Mouse (Mus musculus) frontal cortex, adult (tissue): ENCODE results near the gene Tlr5.

ENCODE experiments used
- ATAC-seq: cut with Nextera tagmentation; 2 replicates; pipeline ENCODE4 v1.9.2; 2017; ENCODE audit warnings: mild to moderate bottlenecking, moderate library complexity, mixed read lengths; ENCODE audit not compliant: low TSS enrichment

The Tlr5 gene

GRCm38 (mm10) chr1:182954287-182955046 is at the start of gene Tlr5:
Tlr5 (plus strand) TSS chr1:182954788.
- no peak for ATAC-seq

DNA sequence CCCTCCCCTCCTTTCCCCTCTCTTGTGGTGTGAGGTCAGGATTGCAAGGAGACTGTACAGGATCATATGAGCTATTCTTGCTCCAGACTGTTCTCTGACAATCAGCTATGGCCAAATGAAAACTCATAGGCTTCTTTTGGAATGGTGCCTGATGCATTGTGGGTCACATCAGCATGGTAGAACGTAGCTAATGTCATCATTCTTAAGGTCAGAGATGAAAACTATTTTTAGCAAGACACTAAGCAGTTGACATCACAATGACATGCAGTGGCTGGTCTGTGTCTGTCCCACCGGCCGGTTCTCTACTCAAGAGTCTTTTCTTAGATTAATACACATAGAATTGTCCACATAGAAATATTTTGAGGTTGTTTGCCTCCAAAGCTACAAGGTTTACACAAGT is 48.9 kb upstream of the Tlr5 start:
- ATAC-seq: no peak

DNA sequence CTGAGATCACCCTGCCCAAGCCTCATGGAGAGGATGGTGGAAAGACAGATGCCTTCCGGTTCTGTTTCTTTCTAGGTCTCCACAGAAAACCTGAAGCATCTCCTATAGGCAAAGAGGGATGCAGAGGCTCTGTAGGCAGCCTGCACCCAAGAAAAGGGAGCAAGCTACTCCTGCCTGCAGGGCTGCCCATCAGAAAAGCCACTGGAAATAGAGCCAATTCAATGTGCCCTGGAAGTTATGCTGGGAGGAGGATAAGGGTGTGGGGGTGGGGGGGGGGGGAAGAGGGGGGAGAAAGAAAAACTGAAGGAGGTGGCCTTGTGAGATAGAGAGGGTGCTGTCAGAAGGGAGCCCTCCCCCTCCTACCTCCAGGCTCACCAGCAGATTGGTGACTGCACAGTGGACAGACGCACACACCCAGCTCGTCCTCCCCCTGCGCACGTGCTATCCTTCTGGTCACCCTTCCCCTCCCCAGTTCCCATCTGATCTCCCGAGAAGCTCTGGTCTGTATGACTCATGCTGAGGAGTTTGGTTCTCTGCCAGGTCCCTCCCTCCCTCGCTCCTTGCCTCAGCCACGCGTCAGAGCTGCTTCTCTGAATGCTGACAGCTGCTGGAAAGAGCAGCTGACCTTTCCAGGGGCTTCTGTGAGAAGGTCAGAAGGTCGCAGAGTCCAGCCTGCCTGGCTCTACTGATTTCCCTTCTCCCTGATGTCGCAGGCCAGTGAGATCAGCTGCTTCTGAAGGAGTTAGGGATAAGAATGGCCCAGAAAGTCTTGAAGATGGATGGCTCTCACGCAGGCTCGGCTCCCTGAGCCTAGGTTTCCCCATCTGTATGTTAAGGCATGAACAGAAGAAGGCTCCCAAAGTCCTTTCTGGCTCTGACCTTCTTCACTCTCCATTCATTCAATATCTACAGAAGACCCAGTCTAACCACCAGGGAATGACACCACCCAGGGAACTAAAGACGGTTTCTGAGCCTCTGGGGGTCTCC is 46.2 kb upstream of the Tlr5 start:
- peak; percentile 86 for ATAC-seq

- 0 out of 2 replicates have a peak, but pooled peaks have one; percentile 2 for ATAC-seq
Measured at GRCm38 (mm10) chr1:182909066-182909465, 45.5 kb upstream of the Tlr5 start.

DNA sequence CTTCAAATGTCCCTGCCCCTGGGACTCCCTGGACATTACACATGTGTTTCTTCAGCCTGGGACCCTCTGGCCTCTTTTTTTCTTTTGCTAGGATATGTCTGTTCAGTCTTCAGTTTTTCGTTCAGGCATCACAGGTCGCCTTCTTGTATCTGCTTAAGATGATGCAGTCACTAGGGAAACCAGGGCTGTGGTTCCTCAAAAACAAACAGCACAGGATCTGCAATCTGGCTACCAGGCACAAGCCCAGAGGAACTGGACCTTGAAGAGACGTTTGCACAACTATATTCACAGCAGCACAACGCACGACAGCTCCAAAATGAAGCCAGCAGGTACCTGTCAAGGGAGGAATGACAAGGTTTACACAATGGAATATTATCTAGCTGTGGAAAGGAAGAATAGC is 45.0 kb upstream of the Tlr5 start:
- no peak for ATAC-seq

- ATAC-seq: no peak
Measured at GRCm38 (mm10) chr1:182912591-182912990, 42.0 kb upstream of the Tlr5 start.

- no peak for ATAC-seq
Measured at GRCm38 (mm10) chr1:182914121-182914908, 40.3 kb upstream of the Tlr5 start.

DNA sequence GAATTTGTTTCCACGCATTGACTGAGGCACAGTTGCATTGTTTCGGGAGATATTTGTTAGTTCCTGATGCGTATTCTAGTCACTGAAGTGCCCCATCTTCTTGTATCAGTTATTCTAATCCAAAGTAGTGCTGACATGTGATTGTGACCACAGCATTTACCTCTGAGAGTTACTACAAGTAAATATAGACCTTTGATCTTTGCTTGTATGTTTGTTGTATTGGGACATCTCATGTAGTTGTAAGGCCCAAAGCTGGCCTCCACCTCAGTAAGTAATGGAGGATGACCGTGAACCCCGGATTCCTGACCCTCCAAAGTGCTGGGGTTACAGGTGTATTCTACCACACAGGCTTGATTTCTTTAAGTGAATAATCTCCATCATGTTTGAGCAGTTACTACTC is 38.4 kb upstream of the Tlr5 start:
- ATAC-seq: no peak

GRCm38 (mm10) chr1:182918718-182919346 is 35.8 kb upstream of the Tlr5 start:
- no peak for ATAC-seq

DNA sequence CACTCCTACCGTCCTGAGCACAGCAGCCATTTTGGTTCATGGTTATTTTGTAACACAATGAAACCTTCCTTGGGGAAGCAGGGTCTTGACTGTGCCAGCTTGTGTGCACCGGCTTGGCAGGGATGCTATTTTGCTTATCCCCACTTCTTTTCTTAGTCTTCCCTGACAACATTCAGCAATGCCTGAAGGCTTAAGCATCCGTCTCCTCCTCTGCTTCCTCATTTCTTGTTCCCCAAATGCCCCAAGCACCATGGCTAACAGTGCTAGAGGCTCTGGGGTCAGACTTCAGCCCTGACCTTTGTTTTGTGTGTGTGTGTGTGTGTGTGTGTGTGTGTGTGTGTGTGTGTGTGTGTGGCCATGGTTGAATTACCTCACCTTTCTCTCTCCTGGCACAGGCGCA is 31.8 kb upstream of the Tlr5 start:
- no peak for ATAC-seq

- no peak for ATAC-seq
Measured at GRCm38 (mm10) chr1:182926465-182926864, 28.1 kb upstream of the Tlr5 start.

- ATAC-seq: peak; percentile 67; the same call in 1 of the 2 replicates
Measured at GRCm38 (mm10) chr1:182927878-182928851, 26.4 kb upstream of the Tlr5 start.

GRCm38 (mm10) chr1:182935469-182935868 is 19.1 kb upstream of the Tlr5 start:
- no peak for ATAC-seq

- ATAC-seq: no peak
Measured at GRCm38 (mm10) chr1:182937486-182938120, 17.0 kb upstream of the Tlr5 start.

DNA sequence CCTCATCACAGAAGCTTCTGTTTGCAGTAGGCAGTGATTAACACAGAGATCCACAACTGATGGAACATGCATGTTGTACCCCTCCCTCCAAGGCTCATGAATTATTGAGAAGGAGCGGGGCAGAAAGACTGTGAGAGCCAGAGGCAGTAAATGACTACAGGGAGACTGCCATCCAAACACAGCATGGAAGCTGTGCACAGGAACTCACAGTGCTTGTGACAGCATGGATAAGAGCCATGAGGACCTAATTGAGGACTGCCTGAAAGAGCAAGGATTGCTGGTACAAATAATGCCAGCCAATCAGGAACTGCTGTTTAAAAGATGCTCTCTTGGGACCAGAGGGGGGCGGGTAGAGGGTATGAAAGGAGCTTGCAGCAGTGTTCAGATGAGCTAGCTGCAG is 12.7 kb upstream of the Tlr5 start:
- no peak for ATAC-seq

DNA sequence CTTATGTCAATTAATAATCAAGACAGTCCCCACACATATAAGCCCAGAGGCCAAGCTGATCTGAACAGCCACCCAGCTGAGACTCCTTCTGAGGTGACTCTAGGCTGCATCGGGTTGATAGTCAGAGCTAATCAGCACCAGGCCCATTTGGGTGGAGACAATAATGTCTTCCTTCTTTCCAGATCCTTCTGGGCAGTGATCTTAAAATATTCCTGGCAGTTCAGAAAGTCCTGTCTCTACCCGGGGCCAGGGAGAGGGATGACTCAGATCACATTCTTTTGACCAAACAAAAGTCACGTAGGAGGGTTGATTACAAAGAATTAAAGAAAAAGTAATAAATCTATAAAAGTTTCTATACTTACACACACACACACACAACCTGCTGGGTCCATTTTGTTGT is 10.7 kb upstream of the Tlr5 start:
- no peak for ATAC-seq

DNA sequence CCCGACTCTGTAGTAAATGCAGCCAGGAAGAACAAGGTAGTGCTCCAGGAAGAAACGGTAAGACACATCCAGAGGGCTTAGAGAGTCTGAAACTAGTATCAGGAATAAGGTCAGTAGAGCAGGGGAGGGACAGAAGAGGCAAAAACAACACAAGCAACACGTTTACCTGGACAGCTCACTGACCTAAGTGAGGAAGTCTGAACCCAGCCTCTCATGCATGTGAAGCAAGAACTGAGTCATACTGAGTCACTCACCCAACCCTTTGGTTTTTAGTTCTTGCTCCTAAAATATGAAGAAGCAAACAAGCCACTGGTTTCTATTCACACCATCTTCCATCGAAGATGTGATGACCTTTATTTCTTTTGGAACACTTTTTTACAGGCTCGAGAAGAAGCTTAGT is 9.9 kb upstream of the Tlr5 start:
- no peak for ATAC-seq

- ATAC-seq: no peak
Measured at GRCm38 (mm10) chr1:182945561-182945960, 9.0 kb upstream of the Tlr5 start.

- peak; percentile 99 for ATAC-seq
Measured at GRCm38 (mm10) chr1:182951298-182951697, 3.3 kb upstream of the Tlr5 start.

DNA sequence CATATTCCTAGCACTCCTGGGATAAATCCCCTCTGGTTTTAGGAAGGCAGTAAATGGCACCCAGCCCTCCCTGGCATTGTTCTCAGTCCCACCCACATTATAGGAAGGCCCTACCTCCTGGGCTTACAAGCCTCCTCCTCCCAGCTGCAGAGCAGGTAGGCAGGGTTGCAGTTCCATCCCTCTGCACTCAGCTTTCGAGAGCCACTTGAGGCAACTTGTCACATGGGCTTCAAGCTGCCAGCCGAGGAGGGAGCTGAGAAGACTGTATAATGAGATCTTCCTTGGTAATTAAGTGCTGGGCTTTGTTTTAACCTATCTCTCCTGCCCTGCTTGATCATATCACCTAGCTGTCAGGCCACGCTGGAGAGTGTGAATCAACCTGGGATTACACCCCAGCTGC is 1.4 kb upstream of the Tlr5 start:
- no peak for ATAC-seq
